Mouse (Mus musculus): Measurements from ENCODE around the gene Uggt2. TPM values are rescaled to one million over a fixed set of nuclear protein-coding genes. Genes with fewer than 3 reads are reported as not detected.
"Not testable (repeated sequence)": the region's sequence is repeated elsewhere in the genome, so short reads cannot be mapped to it uniquely, and the experiment has no call there.

Uggt2 gene
- polyA plus RNA-seq, 1 experiment from 2014 or later = 26.6 TPM

- Histone ChIP-seq H3K4me3 (no peak overlapping the region), H3K4me2 (replicated peaks) (no peak overlapping the region; the same call in 1 of the 2 replicates), H3K9ac (no peak overlapping the region), H3K36me3 (peaks cover 21% of the 10 kb centered on the region), H3K27me3 (no peaks in the 10 kb centered on the region), H3K27ac (no peak overlapping the region), H3K9me3 (replicated peaks) (no peaks in the 10 kb centered on the region), H3K4me1 (no peaks in the 10 kb centered on the region)
- WGBS = 59% methylated on average over 13 of the region's 13 CpGs
- peak; percentile 67; the same call in 1 of the 2 replicates for ATAC-seq (ENCODE audit: low FRiP score)
Observed at GRCm38 (mm10) chr14:118987523-118988496, 111.4 kb downstream of the Uggt2 start.

- 0 out of 2 replicates have a peak, but pooled peaks have one; percentile 49 for ATAC-seq (ENCODE audit: low FRiP score)
- no peak overlapping the region for H3K9ac ChIP-seq
- no peak overlapping the region for H3K27ac ChIP-seq
- peaks cover 18% of the 10 kb centered on the region for H3K36me3 ChIP-seq
- WGBS = 42% methylated on average over 16 of the region's 16 CpGs
- no peaks in the 10 kb centered on the region for H3K27me3 ChIP-seq
- H3K9me3 ChIP-seq (replicated peaks) = no peaks in the 10 kb centered on the region
- no peaks in the 10 kb centered on the region for H3K4me1 ChIP-seq
- no peak overlapping the region for H3K4me2 ChIP-seq (replicated peaks)
- H3K4me3 ChIP-seq = no peak overlapping the region
Observed at GRCm38 (mm10) chr14:118986653-118987522, 112.3 kb downstream of the Uggt2 start.

GRCm38 (mm10) chr14:118984161-118984560 lies 115.1 kb downstream of the Uggt2 start:
- Histone ChIP-seq H3K4me1 (no peaks in the 10 kb centered on the region), H3K36me3 (peaks cover 29% of the 10 kb centered on the region), H3K27ac (no peak overlapping the region), H3K9ac (no peak overlapping the region), H3K27me3 (no peaks in the 10 kb centered on the region), H3K9me3 (replicated peaks) (no peaks in the 10 kb centered on the region), H3K4me2 (replicated peaks) (no peak overlapping the region), H3K4me3 (no peak overlapping the region)
- 90% methylated on average over 4 of the region's 4 CpGs for WGBS
- no peak for ATAC-seq (ENCODE audit: low FRiP score)

GRCm38 (mm10) chr14:118983396-118983795 lies 115.8 kb downstream of the Uggt2 start:
- Histone ChIP-seq H3K9ac (no peak overlapping the region), H3K4me2 (replicated peaks) (no peak overlapping the region), H3K9me3 (replicated peaks) (no peaks in the 10 kb centered on the region), H3K27me3 (no peaks in the 10 kb centered on the region), H3K36me3 (peaks cover 35% of the 10 kb centered on the region), H3K27ac (no peak overlapping the region), H3K4me3 (no peak overlapping the region), H3K4me1 (no peaks in the 10 kb centered on the region)
- no peak for ATAC-seq (ENCODE audit: low FRiP score)

- not testable (repeated sequence) for H3K27me3 ChIP-seq; H3K4me2 ChIP-seq (replicated peaks); H3K27ac ChIP-seq; H3K9ac ChIP-seq; H3K4me3 ChIP-seq; ATAC-seq (ENCODE audit: low FRiP score); H3K9me3 ChIP-seq (replicated peaks); H3K4me1 ChIP-seq
- WGBS = 73% methylated on average over 5 of the region's 11 CpGs
- peaks cover 44% of the 10 kb centered on the region for H3K36me3 ChIP-seq
Observed at GRCm38 (mm10) chr14:118982429-118983045, 116.7 kb downstream of the Uggt2 start.

- not testable (repeated sequence) for H3K9ac ChIP-seq; ATAC-seq (ENCODE audit: low FRiP score); H3K9me3 ChIP-seq (replicated peaks); H3K27me3 ChIP-seq; H3K27ac ChIP-seq; H3K4me3 ChIP-seq; H3K4me2 ChIP-seq (replicated peaks); H3K4me1 ChIP-seq
- 84% methylated on average over 6 of the region's 6 CpGs for WGBS
- H3K36me3 ChIP-seq = peaks cover 50% of the 10 kb centered on the region
Observed at GRCm38 (mm10) chr14:118981711-118982428, 117.4 kb downstream of the Uggt2 start.

GRCm38 (mm10) chr14:118980890-118981289 lies 118.3 kb downstream of the Uggt2 start:
- H3K27ac ChIP-seq = no peak overlapping the region
- no peak for ATAC-seq (ENCODE audit: low FRiP score)
- no peak overlapping the region for H3K4me2 ChIP-seq (replicated peaks)
- H3K4me3 ChIP-seq = no peak overlapping the region
- no peaks in the 10 kb centered on the region for H3K4me1 ChIP-seq
- no peak overlapping the region for H3K9ac ChIP-seq
- H3K9me3 ChIP-seq (replicated peaks) = no peaks in the 10 kb centered on the region
- H3K36me3 ChIP-seq = peaks cover 59% of the 10 kb centered on the region
- no peaks in the 10 kb centered on the region for H3K27me3 ChIP-seq
- 91% methylated on average over 8 of the region's 8 CpGs for WGBS

GRCm38 (mm10) chr14:118980358-118980757 lies 118.9 kb downstream of the Uggt2 start:
- H3K9me3 ChIP-seq (replicated peaks) = no peaks in the 10 kb centered on the region
- peaks cover 64% of the 10 kb centered on the region for H3K36me3 ChIP-seq
- no peaks in the 10 kb centered on the region for H3K4me1 ChIP-seq
- H3K27ac ChIP-seq = no peak overlapping the region
- WGBS = 73% methylated on average over 5 of the region's 5 CpGs
- H3K4me3 ChIP-seq = no peak overlapping the region
- no peak overlapping the region for H3K9ac ChIP-seq
- no peaks in the 10 kb centered on the region for H3K27me3 ChIP-seq
- ATAC-seq (ENCODE audit: low FRiP score) = no peak
- no peak overlapping the region for H3K4me2 ChIP-seq (replicated peaks)

GRCm38 (mm10) chr14:118979571-118980325 lies 119.5 kb downstream of the Uggt2 start:
- 78% methylated on average over 7 of the region's 7 CpGs for WGBS
- no peak for ATAC-seq (ENCODE audit: low FRiP score)
- peaks cover 66% of the 10 kb centered on the region for H3K36me3 ChIP-seq
- no peaks in the 10 kb centered on the region for H3K4me1 ChIP-seq
- H3K4me3 ChIP-seq = no peak overlapping the region
- H3K9ac ChIP-seq = no peak overlapping the region
- no peaks in the 10 kb centered on the region for H3K27me3 ChIP-seq
- no peaks in the 10 kb centered on the region for H3K9me3 ChIP-seq (replicated peaks)
- H3K4me2 ChIP-seq (replicated peaks) = no peak overlapping the region
- H3K27ac ChIP-seq = no peak overlapping the region

GRCm38 (mm10) chr14:118977136-118977816 lies 122.0 kb downstream of the Uggt2 start:
- no peaks in the 10 kb centered on the region for H3K4me1 ChIP-seq
- H3K9me3 ChIP-seq (replicated peaks) = no peaks in the 10 kb centered on the region
- H3K36me3 ChIP-seq = peaks cover 58% of the 10 kb centered on the region
- WGBS = 73% methylated on average over 8 of the region's 8 CpGs
- H3K9ac ChIP-seq = no peak overlapping the region
- no peak for ATAC-seq (ENCODE audit: low FRiP score)
- H3K4me3 ChIP-seq = no peak overlapping the region
- no peak overlapping the region for H3K4me2 ChIP-seq (replicated peaks)
- no peaks in the 10 kb centered on the region for H3K27me3 ChIP-seq
- no peak overlapping the region for H3K27ac ChIP-seq

GRCm38 (mm10) chr14:118972268-118972667 lies 127.0 kb downstream of the Uggt2 start:
- no peak overlapping the region for H3K4me3 ChIP-seq
- H3K4me2 ChIP-seq (replicated peaks) = no peak overlapping the region
- H3K27ac ChIP-seq = no peak overlapping the region
- H3K27me3 ChIP-seq = no peaks in the 10 kb centered on the region
- no peak overlapping the region for H3K9ac ChIP-seq
- WGBS = 96% methylated on average over 6 of the region's 6 CpGs
- H3K4me1 ChIP-seq = no peaks in the 10 kb centered on the region
- H3K36me3 ChIP-seq = peaks cover 67% of the 10 kb centered on the region
- no peaks in the 10 kb centered on the region for H3K9me3 ChIP-seq (replicated peaks)
- no peak for ATAC-seq (ENCODE audit: low FRiP score)

All from hindbrain, embryonic 12.5 days (tissue).